Mouse (Mus musculus): Measurements from ENCODE around the gene Rab3il1. TPM values are rescaled to one million over a fixed set of nuclear protein-coding genes. Genes with fewer than 3 reads are reported as not detected.
A peak's percentile ranks its signal among the peaks of the same experiment; 100 is the strongest.

Rab3il1 gene
- total and polyA plus RNA-seq, 3 experiments, result 0.04 TPM; not detected in 2

DNA sequence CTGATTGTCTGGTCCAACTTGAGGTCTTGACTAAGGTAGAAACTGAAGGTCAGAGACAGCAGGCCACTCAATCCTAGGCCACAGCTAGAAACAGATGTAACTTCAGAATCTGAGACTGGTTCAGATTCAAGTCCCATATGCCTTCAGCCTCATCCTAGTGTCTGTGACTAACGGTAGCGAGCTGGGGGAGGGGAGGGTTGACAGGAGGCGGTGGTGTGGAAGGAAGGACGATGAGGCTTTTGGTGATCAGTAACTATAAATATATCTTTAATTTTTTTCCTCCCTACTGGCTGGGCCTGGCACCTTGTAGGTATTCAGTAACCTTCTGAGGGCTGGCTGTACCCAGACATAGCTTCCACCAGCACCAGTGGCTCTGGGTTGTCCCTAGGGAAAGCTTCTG is 14.0 kb downstream of the Rab3il1 start:
- in situ Hi-C loops (cut with MboI; ENCODE audit: low pct_ligation_motif_present, low pct_unique_long_range_greater_than_20kb, low sequenced_read_pairs), result no loop called here
- no peak for TF ChIP-seq ELF1 (IDR thresholded peaks at IDR 0.05; ENCODE audit: low read depth, low read length)
- no peak for TF ChIP-seq TBP (conservative IDR thresholded peaks at IDR 0.05; ENCODE audit: low read depth, low read length)
- TF ChIP-seq TCF12 (IDR thresholded peaks at IDR 0.05; ENCODE audit: low read depth, low read length), result no peak
- no peak for TF ChIP-seq RAD21 (IDR thresholded peaks at IDR 0.05; ENCODE audit: low read depth, low read length)
- TF ChIP-seq KAT2A (IDR thresholded peaks at IDR 0.05; ENCODE audit: insufficient replicate concordance, low read length), result no peak
- no peak for TF ChIP-seq HCFC1 (IDR thresholded peaks at IDR 0.05; ENCODE audit: low read depth, low read length)
- TF ChIP-seq MAX (IDR thresholded peaks at IDR 0.05; ENCODE audit: low read length), result no peak
- TF ChIP-seq PAX5 (IDR thresholded peaks at IDR 0.05; ENCODE audit: low read length), result no peak
- no peak overlapping the region for H3K9ac ChIP-seq (ENCODE audit: insufficient read depth, low read depth)
- no peaks in the 10 kb centered on the region for H3K79me2 ChIP-seq (replicated peaks; ENCODE audit: control insufficient read depth, extremely low read depth, insufficient read depth, poor library complexity, severe bottlenecking)
- H3K9me3 ChIP-seq (replicated peaks; ENCODE audit: low read length), result no peaks in the 10 kb centered on the region
- no peak overlapping the region for H3K27ac ChIP-seq (ENCODE audit: insufficient read depth, low read depth)
- peaks cover 6 to 12% of the 10 kb centered on the region in 2 experiments for H3K4me1 ChIP-seq (ENCODE audit: control insufficient read depth in 1 of 2, insufficient read depth in 2 of 2)
- peaks cover 44% of the 10 kb centered on the region for H3K27me3 ChIP-seq (replicated peaks)
- dilution Hi-C loops (cut with MboI; ENCODE audit: extremely low pct_ligation_motif_present, extremely low pct_unique_long_range_greater_than_20kb, low sequenced_read_pairs), result no loop called here
- no peaks in the 10 kb centered on the region for H3K36me3 ChIP-seq (replicated peaks in 1 of 2; ENCODE audit: control insufficient read depth in 1 of 2, insufficient read depth in 1 of 2, low read length in 1 of 2)
- DNase-seq (ENCODE audit: extremely low read depth), result no peak
- no peak overlapping the region for H3K4me2 ChIP-seq (ENCODE audit: insufficient read depth, low read depth, poor library complexity, severe bottlenecking)
- no peak overlapping the region for H3K4me3 ChIP-seq (replicated peaks in 1 of 3; ENCODE audit: low read depth in 2 of 3, low read length in 2 of 3, poor library complexity in 1 of 3)

GRCm38 (mm10) chr19:10016151-10016550 is 14.7 kb downstream of the Rab3il1 start:
- dilution Hi-C loops (cut with MboI; ENCODE audit: extremely low pct_ligation_motif_present, extremely low pct_unique_long_range_greater_than_20kb, low sequenced_read_pairs), result no loop called here
- no peak overlapping the region for H3K4me3 ChIP-seq (replicated peaks in 1 of 3; ENCODE audit: low read depth in 2 of 3, low read length in 2 of 3, poor library complexity in 1 of 3)
- H3K79me2 ChIP-seq (replicated peaks; ENCODE audit: control insufficient read depth, extremely low read depth, insufficient read depth, poor library complexity, severe bottlenecking), result no peaks in the 10 kb centered on the region
- H3K9ac ChIP-seq (ENCODE audit: insufficient read depth, low read depth), result no peak overlapping the region
- DNase-seq (ENCODE audit: extremely low read depth), result no peak
- TF ChIP-seq SMC3 (IDR thresholded peaks at IDR 0.05; ENCODE audit: low read depth, low read length) (no peak), NELFE (IDR thresholded peaks at IDR 0.05; ENCODE audit: low read depth, low read length) (no peak), PAX5 (IDR thresholded peaks at IDR 0.05; ENCODE audit: low read length) (no peak), MAX (IDR thresholded peaks at IDR 0.05; ENCODE audit: low read length) (no peak)
- no peak overlapping the region for H3K4me2 ChIP-seq (ENCODE audit: insufficient read depth, low read depth, poor library complexity, severe bottlenecking)
- in situ Hi-C loops (cut with MboI; ENCODE audit: low pct_ligation_motif_present, low pct_unique_long_range_greater_than_20kb, low sequenced_read_pairs), result no loop called here
- no peak overlapping the region for H3K27ac ChIP-seq (ENCODE audit: insufficient read depth, low read depth)
- H3K27me3 ChIP-seq (replicated peaks), result peaks cover 41% of the 10 kb centered on the region
- no peaks in the 10 kb centered on the region for H3K36me3 ChIP-seq (replicated peaks in 1 of 2; ENCODE audit: control insufficient read depth in 1 of 2, insufficient read depth in 1 of 2, low read length in 1 of 2)
- H3K9me3 ChIP-seq (replicated peaks; ENCODE audit: low read length), result no peaks in the 10 kb centered on the region
- peaks cover 6 to 12% of the 10 kb centered on the region in 2 experiments for H3K4me1 ChIP-seq (ENCODE audit: control insufficient read depth in 1 of 2, insufficient read depth in 2 of 2)

GRCm38 (mm10) chr19:10017637-10018526 is 16.4 kb downstream of the Rab3il1 start:
- H3K4me2 ChIP-seq (ENCODE audit: insufficient read depth, low read depth, poor library complexity, severe bottlenecking), result peak overlapping the region; percentile 68
- peaks cover 43% of the 10 kb centered on the region for H3K27me3 ChIP-seq (replicated peaks)
- H3K4me3 ChIP-seq (replicated peaks in 1 of 3; ENCODE audit: low read depth in 2 of 3, low read length in 2 of 3, poor library complexity in 1 of 3), result peak overlapping the region in 1 of 3 experiments; percentile 40
- peaks cover 6 to 18% of the 10 kb centered on the region in 2 experiments for H3K4me1 ChIP-seq (ENCODE audit: control insufficient read depth in 1 of 2, insufficient read depth in 2 of 2)
- in situ Hi-C loops (cut with MboI; ENCODE audit: low pct_ligation_motif_present, low pct_unique_long_range_greater_than_20kb, low sequenced_read_pairs) (no loop called here), dilution Hi-C loops (cut with MboI; ENCODE audit: extremely low pct_ligation_motif_present, extremely low pct_unique_long_range_greater_than_20kb, low sequenced_read_pairs) (no loop called here)
- no peaks in the 10 kb centered on the region for H3K36me3 ChIP-seq (replicated peaks in 1 of 2; ENCODE audit: control insufficient read depth in 1 of 2, insufficient read depth in 1 of 2, low read length in 1 of 2)
- no peaks in the 10 kb centered on the region for H3K9me3 ChIP-seq (replicated peaks; ENCODE audit: low read length)
- no peak overlapping the region for H3K9ac ChIP-seq (ENCODE audit: insufficient read depth, low read depth)
- TF ChIP-seq MXI1 (IDR thresholded peaks at IDR 0.05; ENCODE audit: low read depth, low read length), result peak; percentile 56; the same call in 1 of the 2 replicates
- no peak for TF ChIP-seq ZKSCAN1 (IDR thresholded peaks at IDR 0.05; ENCODE audit: borderline replicate concordance, low read depth, low read length)
- TF ChIP-seq ELF1 (IDR thresholded peaks at IDR 0.05; ENCODE audit: low read depth, low read length), result no peak
- TF ChIP-seq CHD2 (IDR thresholded peaks at IDR 0.05; ENCODE audit: low read length), result no peak
- TF ChIP-seq ZMIZ1 (IDR thresholded peaks at IDR 0.05; ENCODE audit: low read depth, low read length), result no peak
- peak; percentile 95 for TF ChIP-seq MAX (IDR thresholded peaks at IDR 0.05; ENCODE audit: low read length)
- peak; percentile 88 for TF ChIP-seq USF2 (conservative IDR thresholded peaks at IDR 0.05; ENCODE audit: low read depth, low read length)
- TF ChIP-seq POLR2A (IDR thresholded peaks at IDR 0.05; ENCODE audit: low read depth, low read length), result no peak
- peak; percentile 90 for TF ChIP-seq BHLHE40 (IDR thresholded peaks at IDR 0.05; ENCODE audit: low read depth, low read length)
- no peak for TF ChIP-seq NRF1 (IDR thresholded peaks at IDR 0.05; ENCODE audit: low read depth, low read length)
- peak; percentile 92 for TF ChIP-seq USF1 (IDR thresholded peaks at IDR 0.05; ENCODE audit: low read depth, low read length)
- TF ChIP-seq IRF4 (IDR thresholded peaks at IDR 0.05; ENCODE audit: low read depth, low read length), result no peak
- no peaks in the 10 kb centered on the region for H3K79me2 ChIP-seq (replicated peaks; ENCODE audit: control insufficient read depth, extremely low read depth, insufficient read depth, poor library complexity, severe bottlenecking)
- DNase-seq (ENCODE audit: extremely low read depth), result peak; percentile 26
- no peak overlapping the region for H3K27ac ChIP-seq (ENCODE audit: insufficient read depth, low read depth)
